Mouse (Mus musculus) cerebral cortex, adult 2 months (tissue): ENCODE data around the gene 6030452D12Rik.

Source experiments
- WGBS: fragments of 180-500 bp; shearing (Covaris S2); methylation state at CpG from one replicate; pipeline ENCODE4 v1.1.7; 2018; 5-methylcytosine and 5-hydroxymethylcytosine counted together

Gene 6030452D12Rik

DNA sequence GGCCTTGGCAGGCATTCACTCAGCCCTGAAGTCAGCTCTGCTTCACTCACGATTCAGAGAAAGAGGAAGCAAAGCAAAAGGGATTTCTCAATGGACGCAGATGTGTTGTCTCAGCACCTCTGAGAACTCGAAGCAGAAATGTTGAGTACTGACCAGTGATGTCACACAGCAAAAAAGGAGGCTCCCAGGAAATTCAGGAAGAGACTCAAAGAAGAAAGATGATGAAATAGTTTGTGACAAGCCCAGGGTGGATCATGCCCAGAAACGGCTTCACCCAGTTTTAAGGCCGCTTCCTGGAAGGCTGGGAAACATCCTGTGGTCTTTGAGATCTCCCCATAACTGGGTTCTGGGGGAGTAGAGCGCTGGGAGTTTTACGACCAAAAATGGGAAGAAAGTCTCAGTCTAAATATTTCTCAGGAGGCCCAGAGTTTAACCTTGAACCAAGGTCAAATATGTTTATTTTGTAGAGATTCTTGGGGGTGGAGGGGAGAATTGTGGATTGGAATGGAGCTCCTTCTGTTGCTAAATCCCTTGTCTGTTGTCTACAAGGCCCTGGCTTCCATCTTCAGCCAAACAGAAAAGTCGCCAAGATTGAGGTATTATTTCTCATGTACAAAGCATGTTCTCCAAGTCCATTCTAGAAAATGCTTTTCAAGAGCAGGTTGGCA lies at the start of gene 6030452D12Rik:
6030452D12Rik (plus strand) TSS at position 505 of the 668 bp plus-strand sequence.
- 79% methylated on average over 8 of the region's 8 CpGs for WGBS

DNA sequence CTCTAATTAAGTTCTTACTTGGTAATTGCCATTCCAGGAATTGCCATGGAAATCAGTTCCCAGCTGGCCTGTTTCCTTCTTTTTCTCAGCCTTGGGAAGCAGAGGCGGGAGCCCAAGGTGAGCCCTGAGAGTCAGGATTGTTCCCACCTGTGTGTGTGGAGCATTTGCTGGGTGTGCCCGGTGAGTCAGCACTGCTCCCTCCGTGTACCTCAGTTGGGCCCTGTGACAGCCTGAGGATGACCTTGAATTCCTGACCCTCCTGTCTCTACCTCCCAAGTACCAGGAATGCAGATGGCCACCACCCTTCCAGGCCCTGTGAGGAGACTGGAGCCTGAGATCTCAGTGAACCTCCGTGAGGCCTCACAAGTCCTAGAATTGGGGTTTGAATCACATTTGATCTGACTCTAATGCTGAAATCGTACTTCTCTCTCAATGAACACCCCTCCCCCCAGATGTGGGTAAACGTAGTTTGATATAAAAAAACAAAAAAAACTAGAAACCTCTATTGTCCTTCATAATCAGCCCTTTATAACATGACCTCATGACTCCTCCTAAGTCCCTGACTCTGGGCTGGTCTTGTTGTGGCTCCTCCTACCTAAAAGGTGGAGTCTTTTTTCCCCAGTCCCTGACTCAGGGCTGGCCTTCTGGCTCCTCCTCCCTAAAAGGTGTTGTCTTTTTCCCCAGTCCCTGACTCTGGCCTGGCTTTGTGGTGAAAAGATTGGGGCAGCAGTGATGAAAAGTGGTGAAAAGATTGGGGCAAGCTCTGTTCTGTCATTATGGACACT lies 48.8 kb upstream of the 6030452D12Rik start:
- WGBS = 72% methylated on average over 6 of the region's 6 CpGs

DNA sequence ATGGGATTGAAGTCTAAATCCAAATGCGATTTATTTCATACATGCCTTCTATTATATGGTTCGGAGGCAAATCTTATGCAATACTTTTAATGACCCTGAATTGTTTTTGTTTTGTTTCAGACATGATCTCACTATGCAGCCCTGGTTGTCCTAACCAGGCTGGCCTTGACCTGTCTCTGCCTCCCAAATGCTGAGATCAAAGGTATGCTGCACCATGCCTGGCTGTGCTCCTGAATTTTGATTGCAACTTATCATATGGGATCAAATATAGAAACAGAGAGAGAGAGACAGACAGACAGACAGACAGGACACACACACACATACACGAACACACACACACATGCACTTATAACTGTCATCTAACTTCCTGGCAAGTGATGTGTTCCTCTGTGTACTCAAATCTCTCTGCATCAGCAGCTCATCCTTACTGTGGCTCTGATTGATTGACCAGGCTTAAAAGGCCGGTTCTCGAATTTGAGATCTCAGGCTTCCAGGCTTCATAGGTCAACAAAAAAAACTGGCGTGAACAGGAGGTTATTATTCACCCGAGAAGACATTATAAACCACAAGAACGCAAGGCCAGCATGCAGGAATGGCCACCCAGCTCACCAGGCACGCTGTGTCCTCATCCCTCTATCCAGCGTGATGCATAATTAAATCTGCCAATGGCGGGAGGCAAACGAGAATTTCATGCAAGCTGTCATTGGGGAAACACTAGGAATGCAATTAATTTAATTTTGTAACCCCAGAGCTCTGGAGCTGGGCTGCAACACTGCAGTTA lies 47.4 kb upstream of the 6030452D12Rik start:
- 84% methylated on average over 12 of the region's 12 CpGs for WGBS

DNA sequence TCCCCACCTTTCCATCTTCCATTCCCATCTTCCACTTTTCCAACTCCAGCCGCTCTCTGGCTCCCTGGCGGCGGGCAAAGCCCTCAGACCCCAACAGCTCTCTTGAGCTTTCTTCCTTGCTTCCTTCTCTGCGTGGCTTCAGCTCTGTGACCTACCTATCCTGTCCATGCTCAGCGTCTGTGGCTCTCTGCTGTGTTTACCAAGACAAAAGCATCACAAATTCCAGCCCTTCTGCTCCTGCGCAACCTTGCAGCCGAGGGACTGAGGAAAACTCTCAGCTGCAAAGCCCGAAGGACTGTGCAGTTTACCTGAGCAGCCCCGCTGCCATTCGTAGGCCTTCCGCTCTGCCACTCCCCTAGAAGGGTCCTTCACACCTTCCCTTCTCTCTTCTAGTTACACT lies 46.3 kb upstream of the 6030452D12Rik start:
- 75% methylated on average over 11 of the region's 11 CpGs for WGBS

DNA sequence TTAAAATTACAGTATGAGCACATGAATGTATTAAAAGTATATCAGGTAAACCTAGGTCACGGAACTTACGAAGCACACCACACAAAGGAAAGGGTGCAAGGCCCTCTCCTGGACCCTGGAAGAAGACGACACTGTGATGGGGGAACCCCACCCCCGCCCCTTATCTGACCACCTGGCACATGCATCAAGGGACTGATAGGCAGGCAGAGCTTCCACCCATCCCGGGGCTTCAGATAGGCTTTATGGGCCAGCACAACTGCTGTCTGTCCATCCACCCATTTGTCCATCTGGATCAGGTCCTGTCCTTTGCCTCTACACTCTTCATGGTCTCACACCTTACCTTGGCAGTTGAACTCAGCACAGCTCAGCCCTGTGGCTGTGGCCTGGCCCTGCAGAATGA lies 38.2 kb upstream of the 6030452D12Rik start:
- 88% methylated on average over 5 of the region's 5 CpGs for WGBS

DNA sequence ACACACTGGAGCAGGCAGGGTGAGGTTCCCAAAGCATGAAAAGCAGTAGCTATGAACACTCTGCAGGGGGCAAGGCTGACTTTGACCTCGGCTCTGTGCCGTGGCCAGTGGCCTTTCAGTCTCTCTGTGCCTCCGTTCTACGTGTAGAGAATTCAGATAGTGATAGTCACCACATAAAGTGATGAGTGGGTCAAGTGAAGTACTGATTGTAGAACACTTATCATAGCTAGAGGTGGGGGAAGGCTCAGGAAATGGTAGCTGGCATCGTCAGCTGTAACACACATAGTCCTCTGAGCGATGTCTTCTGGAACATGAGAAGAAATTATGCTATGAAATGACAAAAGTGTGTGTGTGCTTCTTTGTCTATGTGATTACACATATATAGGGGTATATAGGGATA lies 36.5 kb upstream of the 6030452D12Rik start:
- WGBS = 81% methylated on average over 6 of the region's 6 CpGs

DNA sequence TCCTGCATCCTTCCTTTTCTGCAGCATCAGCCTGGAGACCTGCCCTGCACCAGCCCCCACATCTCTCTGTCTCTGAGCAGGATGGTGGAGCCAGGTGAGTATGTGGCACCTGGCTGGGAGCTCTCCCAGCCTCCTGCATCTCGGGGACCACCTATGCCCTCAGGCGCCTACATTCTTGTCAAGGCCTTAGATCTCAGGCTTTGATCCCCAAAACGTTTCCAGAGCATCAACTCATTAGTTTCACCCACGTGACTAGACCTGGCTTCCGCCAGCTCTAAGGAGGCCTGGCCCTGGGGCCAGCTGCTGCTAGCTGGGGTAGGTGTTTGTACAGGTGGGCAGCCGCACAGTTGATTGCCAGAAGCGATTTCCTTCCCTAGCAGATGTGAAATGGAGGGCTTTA lies 30.8 kb upstream of the 6030452D12Rik start:
- WGBS = 74% methylated on average over 7 of the region's 7 CpGs

DNA sequence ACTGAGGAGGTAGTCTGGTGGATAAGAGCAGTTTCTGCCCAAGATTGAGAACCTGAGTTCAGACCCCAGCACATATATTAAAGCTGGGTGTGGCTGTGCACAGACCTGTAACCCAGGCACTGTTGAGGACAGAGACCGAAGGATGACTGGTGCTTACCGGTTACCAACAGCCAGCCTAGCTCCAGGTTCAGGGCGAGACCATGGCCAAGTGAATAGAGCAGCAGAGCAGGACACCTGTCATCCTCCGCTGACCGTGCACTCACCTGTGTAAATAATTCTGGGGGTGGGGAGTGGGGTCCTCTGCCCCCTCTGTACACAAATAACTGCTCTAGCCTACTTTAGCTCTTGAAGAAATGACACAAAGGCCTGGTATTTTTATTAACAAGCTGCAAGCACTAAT lies 26.3 kb upstream of the 6030452D12Rik start:
- WGBS = 91% methylated on average over 5 of the region's 5 CpGs

DNA sequence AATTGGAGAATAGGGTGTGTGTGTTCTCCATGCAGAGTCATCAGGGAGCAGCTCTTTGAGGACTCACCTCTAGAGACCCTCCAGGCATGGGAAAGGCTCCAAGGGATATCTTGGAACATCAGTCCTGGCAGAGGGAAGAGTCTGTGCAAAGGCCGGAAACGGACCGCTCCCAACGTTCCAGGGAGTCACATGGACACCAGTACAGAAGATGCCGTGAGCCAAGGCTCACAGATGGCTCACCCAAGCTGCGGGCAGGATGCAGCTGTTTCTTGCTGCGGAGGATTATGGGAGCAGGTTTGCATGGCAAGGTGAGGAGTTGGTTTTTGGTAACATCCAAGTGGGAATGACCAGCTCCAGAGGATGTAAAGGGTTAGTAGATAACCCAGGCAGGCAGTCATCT lies 3.9 kb downstream of the 6030452D12Rik start:
- 87% methylated on average over 7 of the region's 7 CpGs for WGBS

DNA sequence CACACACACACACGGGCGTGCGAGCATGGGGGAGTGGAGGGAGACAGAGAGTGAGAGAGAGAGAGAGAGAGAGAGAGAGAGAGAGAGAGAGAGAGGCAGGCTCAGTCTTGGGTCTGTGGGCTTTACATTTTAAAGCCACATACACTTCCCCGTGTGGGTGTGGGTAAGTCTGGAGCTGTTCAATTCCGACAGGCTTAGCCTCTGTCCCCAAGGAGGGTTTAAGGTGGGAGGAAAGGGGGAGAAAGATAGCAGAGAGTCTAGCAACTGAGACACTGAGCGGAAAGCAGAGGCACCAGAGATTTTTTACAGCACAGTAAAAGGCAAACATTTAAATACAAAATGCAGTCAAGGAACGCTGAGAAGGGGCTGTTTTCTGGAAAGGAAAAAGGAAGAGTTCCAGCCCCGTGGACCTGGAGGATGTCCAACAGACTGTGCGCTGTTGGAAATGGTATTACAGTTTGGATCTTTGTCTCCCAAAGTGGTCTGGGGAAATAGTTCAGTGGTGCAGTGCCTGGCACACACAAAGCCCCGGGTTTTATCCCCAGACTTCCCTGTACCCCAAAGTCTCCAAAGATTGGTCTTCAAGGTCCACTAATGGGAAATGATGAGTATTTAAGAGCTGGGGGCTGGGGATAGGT lies 5.1 kb downstream of the 6030452D12Rik start:
- WGBS = 44% methylated on average over 10 of the region's 10 CpGs

DNA sequence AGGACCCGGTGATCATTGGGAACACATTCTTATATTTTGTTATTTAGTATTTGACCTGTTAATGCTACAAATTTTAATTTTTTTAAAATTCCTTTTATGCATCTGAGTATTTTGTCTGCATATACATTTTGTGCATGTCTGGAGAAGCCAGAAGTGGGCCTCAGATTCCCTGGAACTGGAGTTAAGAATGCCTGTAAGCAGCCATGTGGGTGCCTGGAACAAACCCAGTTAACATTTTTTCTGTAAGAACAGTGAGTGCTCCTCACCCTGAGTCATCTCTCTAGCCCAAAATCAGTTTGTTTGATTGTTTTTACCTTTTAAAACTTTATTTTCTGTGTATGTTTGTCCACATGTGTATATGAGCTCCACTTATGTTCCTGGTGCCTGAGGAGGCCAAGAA lies 5.8 kb downstream of the 6030452D12Rik start:
- WGBS = 98% methylated on average over 1 of the region's 1 CpGs

DNA sequence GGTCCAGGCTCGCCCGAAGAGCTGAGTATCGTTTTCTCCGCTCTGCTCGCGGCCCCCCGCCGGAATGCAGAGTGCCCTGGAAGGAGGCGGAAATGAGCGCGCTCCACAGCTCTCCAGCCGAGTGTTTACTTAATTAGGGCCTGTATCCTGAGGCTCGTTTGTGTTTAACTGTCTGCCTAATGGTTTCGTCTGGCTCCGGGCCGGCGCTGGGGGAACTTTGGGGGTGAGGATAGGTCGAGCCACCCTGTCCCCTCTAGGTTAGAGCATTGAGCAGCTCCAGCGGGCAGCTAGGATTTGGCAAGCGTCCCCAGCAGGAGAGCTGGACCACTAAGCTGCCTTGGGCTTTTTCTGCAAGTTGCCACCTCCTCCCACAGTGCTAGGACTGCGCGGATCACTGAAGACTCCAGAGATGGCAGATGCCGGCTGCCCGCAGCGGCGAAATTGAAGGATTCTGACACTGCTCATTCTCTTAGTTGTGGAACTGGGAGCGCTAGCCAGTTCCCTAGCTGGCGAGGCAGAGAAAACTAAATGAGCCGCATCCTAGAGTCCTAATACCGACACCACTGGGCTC lies 7.5 kb downstream of the 6030452D12Rik start:
- 7% methylated on average over 30 of the region's 30 CpGs for WGBS

DNA sequence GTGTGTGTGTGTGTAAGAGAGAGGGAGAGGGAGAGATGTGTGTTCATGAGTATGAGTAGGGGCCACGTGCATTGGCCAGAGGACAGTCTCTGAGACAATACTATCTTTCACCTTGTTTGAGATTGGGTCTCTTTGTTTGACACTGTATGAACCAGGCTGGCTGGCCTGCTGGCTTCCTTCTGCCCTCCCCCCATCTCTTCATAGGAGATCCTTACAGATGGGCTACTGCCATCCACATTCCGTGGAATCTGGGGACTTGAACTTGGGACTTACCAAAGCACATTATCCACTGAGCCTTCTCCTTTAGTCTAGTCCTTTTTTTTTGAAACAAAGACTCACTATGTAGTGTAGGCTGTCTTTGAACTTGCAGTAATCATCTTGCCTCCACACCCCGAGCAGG lies 8.1 kb downstream of the 6030452D12Rik start:
- 33% methylated on average over 3 of the region's 3 CpGs for WGBS

DNA sequence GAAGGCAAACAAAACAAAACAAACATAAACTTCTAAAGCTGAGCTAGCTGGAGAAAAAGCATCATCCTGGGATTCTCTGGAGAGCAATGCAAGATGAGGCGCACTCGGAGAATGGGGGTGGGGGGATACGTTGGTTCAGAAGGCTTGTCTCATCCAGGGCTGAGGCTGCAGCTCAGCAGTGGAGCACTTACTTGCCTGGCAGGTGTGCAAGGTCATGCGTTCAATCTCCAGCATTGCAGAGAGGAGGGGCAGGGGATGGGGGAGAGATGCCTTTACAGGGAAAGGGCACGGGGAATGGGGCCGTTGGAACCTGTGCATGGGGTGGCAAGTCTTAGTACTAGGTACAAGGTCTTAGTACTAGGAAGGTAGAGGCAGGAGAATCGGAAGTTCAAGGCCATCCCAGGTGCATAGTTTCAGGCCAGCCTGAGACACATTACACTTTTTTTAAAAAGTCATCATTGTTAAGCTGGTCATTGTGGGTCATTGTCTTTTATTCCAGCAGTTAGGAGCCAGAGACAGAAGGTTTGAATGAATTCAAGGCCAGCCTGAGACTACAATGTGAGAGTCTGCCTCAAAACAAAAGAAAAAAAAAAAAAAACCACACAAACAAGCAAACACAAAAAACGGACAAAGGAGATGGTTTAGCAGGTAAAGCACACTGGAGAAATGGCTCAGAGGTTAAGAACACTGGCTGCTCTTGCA lies 8.9 kb downstream of the 6030452D12Rik start:
- 76% methylated on average over 8 of the region's 8 CpGs for WGBS

DNA sequence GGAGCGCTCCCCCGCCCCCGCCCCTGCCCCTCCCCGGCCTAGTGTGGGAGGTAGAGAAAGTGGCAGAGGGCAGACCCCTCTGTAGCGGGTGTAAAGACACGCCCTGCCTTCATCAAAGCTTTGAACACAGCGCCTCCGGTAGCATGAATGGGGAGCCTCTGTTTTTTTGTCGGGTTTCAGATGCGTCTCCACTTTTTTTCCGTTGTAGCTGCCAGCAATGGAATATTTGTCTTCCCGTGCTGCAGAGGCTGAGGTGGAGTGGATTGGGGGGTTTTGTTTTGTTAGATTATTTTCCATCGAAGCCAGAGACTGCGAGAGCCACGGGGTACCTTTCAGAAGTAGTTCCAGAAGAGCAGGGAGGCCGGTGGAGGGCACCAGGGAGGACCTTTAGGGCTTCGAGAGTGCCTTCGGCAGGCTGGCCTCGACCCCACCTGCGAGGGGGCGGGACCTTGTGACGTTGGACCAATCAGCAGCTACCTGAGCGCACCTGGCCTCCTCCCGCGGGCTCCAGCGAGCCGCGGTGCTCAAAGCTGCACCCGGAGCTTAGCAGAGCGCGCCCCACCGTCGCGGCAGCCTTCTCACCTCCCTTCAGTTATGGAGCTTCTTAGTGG lies 10.1 kb downstream of the 6030452D12Rik start, which contains the start of gene Cdh3:
Cdh3 (plus strand) TSS at position 527 of the 611 bp plus-strand sequence.
- WGBS = under 1% methylated on average over 34 of the region's 34 CpGs

DNA sequence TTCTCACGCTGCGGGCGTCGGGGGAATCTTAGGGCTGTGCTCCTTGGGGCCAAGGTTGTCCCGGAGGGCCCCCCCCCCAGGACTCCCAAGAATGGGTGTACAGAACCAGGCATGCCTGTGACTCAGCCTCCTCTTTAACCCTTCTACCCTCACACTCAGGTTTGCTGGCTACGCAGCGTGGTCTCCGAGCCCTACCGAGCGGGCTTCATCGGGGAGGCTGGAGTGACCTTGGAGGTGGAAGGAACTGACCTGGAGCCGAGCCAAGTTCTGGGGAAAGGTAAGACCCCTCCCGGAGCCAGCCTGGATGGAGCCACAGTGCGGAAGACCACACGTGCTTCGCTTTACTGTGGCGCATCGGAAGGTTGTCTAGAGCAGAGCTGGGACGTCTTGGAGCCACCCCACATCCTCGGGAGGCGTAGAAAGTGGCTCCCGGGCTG lies 10.8 kb downstream of the 6030452D12Rik start:
- WGBS = 2% methylated on average over 22 of the region's 22 CpGs

DNA sequence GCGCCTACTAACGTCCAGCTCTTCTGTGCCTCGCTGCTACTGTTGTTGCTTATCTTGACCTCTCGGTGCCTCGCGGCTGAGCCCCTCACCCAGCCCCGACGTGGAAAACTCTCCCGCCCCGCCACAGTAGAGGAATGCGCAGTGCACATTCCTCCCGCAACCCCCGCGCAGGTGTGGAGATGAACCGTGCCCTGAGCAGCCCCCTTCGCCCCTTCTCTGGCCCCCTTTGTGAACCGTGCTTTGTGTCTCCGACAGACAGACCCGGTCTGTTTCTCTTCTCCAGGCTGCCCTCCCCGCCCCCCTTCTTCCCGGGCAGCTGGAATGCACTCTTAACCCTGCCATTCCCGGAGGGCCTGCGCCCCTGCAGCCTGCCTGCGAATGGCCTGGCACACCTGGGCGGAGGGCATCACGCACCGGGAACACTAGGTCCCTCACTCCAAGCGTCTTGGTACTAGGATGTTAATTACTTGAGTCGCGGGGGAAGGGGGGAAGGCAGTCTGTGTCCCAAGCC lies 11.3 kb downstream of the 6030452D12Rik start:
- WGBS = 2% methylated on average over 30 of the region's 30 CpGs

DNA sequence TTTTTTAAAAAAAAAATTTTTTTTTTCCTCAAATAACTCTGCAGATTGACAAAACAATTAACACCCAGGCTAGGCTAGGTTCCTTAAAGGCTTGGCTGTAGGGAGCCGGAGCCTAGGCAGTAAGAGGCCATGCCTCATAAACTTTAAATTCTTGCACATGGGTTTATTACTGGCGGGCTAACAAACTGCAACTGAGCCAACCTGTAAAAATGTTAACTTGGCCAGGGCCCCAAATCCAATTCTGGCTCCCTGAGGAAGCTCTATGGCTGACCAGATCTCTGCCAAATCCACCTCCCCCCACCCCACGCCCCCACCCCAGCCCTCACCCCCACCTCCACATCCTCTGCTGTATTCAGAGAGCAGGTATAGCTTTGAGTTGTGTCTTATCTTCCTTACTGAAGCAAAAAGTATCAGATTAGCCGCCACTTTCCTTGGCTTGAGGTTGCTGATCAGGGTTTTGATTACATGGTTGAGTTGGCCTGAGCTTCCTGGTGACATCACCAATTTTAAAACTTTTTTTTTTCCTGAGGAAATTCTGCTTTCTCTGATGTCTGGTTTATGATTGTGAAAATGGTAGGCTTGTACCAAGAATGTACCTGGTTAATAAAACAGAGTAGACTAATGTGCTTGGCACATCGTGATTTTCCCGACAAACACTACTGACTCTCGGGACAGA lies 12.3 kb downstream of the 6030452D12Rik start:
- WGBS = 67% methylated on average over 7 of the region's 7 CpGs

DNA sequence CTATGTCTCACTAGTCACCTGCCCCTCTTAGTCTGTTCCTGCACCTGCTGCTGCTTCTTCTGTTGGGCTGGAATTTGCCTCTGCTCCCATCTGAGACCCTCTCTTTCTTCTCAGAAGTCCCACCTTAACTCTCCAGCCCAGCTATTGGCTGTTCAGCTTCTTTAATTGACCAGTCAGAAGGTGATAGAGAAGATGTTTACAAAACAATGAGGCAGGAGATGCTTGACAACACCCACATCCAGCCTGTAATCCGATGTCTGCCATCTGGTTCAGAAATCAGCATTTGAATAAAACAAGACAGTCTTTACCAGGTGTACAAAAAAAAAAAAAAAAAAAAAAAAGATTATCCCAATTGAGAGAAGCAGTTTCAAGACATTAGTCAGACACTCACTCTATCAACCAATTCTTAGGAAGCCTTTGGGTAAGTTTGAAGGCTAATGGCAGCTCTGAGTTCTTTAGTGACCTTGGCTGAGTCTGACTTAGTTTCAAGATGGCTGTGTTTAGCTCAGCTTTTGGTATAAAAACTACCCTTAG lies 15.7 kb downstream of the 6030452D12Rik start:
- WGBS = 57% methylated on average over 1 of the region's 1 CpGs
